Mouse (Mus musculus) heart, embryonic 10.5 days (tissue): Measurements from ENCODE around the gene Pdp2. TPM values are rescaled to one million over a fixed set of nuclear protein-coding genes. Genes with fewer than 3 reads are reported as not detected.
A peak's percentile ranks its signal among the peaks of the same experiment; 100 is the strongest.
"Not testable (repeated sequence)": the region's sequence is repeated elsewhere in the genome, so short reads cannot be mapped to it uniquely, and the experiment has no call there.

Experiments used
- DNase-seq: peaks from one replicate; pipeline ENCODE4 v3.0.0-alpha.2; 2017; ENCODE audit warnings: low spot score
- H3K27ac ChIP-seq: fragments of 300-500 bp; sonication (generic); 2 replicates; pipeline ENCODE4 v1.5.1; 2016; ENCODE audit warnings: mild to moderate bottlenecking
- H3K27me3 ChIP-seq: fragments of 300-500 bp; sonication (generic); 2 replicates; pipeline ENCODE4 v1.6.1; 2016; ENCODE audit warnings: mild to moderate bottlenecking; ENCODE audit not compliant: poor library complexity, insufficient read depth, severe bottlenecking
- H3K36me3 ChIP-seq: fragments of 300-500 bp; sonication (generic); 2 replicates; pipeline ENCODE4 v1.6.1; 2016; ENCODE audit warnings: mild to moderate bottlenecking, moderate library complexity
- H3K4me1 ChIP-seq: fragments of 300-500 bp; sonication (generic); 2 replicates; pipeline ENCODE4 v1.6.1; 2016; ENCODE audit warnings: mild to moderate bottlenecking
- H3K4me3 ChIP-seq: fragments of 300-500 bp; sonication (generic); 2 replicates; pipeline ENCODE4 v1.5.1; 2016; ENCODE audit warnings: mild to moderate bottlenecking, moderate library complexity
- H3K9me3 ChIP-seq: fragments of 300-500 bp; sonication (generic); 2 replicates; pipeline ENCODE4 v1.6.1; 2016; ENCODE audit warnings: mild to moderate bottlenecking, moderate library complexity
- WGBS: fragments of 180-500 bp; shearing (Covaris S2); methylation state at CpG from one replicate; pipeline ENCODE4 v1.1.7; 2016; 5-methylcytosine and 5-hydroxymethylcytosine counted together
- polyA plus RNA-seq: library from polyadenylated mRNA; unstranded; fragments of >200 nt; fragmentation: Nextera tagmentation; extraction: Ambion mirVana; gene quantifications from 2 replicates; pipeline ENCODE4 v1.2.1, GENCODE M21; 2016

Gene Pdp2
- polyA plus RNA-seq, 1 experiment from 2014 or later, result 10.9 TPM

GRCm38 (mm10) chr8:104641426-104642323, 50.4 kb downstream of the Pdp2 start, which contains the start of gene Ciao2b:
Ciao2b (minus strand) TSS chr8:104641965.
- H3K36me3 ChIP-seq, result peaks cover 33% of the 10 kb centered on the region
- WGBS, result under 1% methylated on average over 66 of the region's 66 CpGs
- H3K27me3 ChIP-seq, result no peaks in the 10 kb centered on the region
- H3K4me3 ChIP-seq, result peak within 1 kb of the TSS; percentile 91
- peak; percentile 95 for DNase-seq
- peak within 1 kb of the TSS; percentile 89 for H3K27ac ChIP-seq
- H3K9me3 ChIP-seq, result no peaks in the 10 kb centered on the region
- peaks cover 21% of the 10 kb centered on the region for H3K4me1 ChIP-seq

DNA sequence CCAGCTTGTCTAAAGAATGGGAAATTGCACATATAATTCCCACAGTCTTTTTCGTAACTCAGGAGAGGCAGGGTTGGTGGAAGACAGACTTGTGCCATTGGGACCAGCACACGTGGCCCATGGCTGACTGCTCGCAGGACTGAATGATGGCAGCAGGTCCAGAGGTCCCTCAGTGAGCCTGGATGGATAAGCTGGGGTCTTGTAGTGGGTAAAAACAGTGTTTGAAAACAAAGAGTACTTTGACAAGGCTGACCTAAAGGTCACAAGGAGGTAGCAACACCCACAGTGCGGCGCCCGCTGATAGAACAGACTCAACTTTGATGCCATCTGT, 51.0 kb downstream of the Pdp2 start:
- H3K4me3 ChIP-seq, result peak overlapping the region; percentile 91
- no peaks in the 10 kb centered on the region for H3K9me3 ChIP-seq
- H3K27me3 ChIP-seq, result no peaks in the 10 kb centered on the region
- 79% methylated on average over 6 of the region's 6 CpGs for WGBS
- H3K36me3 ChIP-seq, result peaks cover 28% of the 10 kb centered on the region
- peak overlapping the region; percentile 89 for H3K27ac ChIP-seq
- peaks cover 21% of the 10 kb centered on the region for H3K4me1 ChIP-seq
- no peak for DNase-seq

- H3K36me3 ChIP-seq, H3K9me3 ChIP-seq, H3K27me3 ChIP-seq, DNase-seq, H3K4me3 ChIP-seq, H3K27ac ChIP-seq: not testable (repeated sequence)
- H3K4me1 ChIP-seq, result peaks cover 21% of the 10 kb centered on the region
- 68% methylated on average over 3 of the region's 3 CpGs for WGBS
Measured at GRCm38 (mm10) chr8:104644187-104644586, 52.9 kb downstream of the Pdp2 start.

Other genes starting within 250 kb of the Pdp2 start
- 1.1 and 1.7 TPM in 2 replicates for gene Cmtm4, start 195.6 kb upstream of the Pdp2 start, polyA plus RNA-seq
- 50.8 and 58.6 TPM in 2 replicates for gene Dync1li2, start 148.4 kb upstream of the Pdp2 start, polyA plus RNA-seq
- gene Terb1, start 81.5 kb upstream of the Pdp2 start, polyA plus RNA-seq, result 0.16 and 0.21 TPM in 2 replicates
- 91.2 and 95.6 TPM in 2 replicates for gene Nae1, start 56.8 kb upstream of the Pdp2 start, polyA plus RNA-seq
- gene Car7, start 56.8 kb upstream of the Pdp2 start, polyA plus RNA-seq, result 0.90 and 2.3 TPM in 2 replicates
- 8.0 and 21.0 TPM in 2 replicates for gene Cdh16, start 32.9 kb downstream of the Pdp2 start, polyA plus RNA-seq
- gene Rrad, start 39.9 kb downstream of the Pdp2 start, polyA plus RNA-seq, result 200 and 322 TPM in 2 replicates
- 198 and 244 TPM in 2 replicates for gene Ciao2b, start 50.5 kb downstream of the Pdp2 start, polyA plus RNA-seq
- not detected in 2 replicates for gene Ces2a, start 142.6 kb downstream of the Pdp2 start, polyA plus RNA-seq
- gene Ces2b, start 240.1 kb downstream of the Pdp2 start, polyA plus RNA-seq, result not detected in 2 replicates